Mouse (Mus musculus) C2C12 (cell line): ENCODE data around the gene Optn. TPM values are rescaled to one million over a fixed set of nuclear protein-coding genes. Genes with fewer than 3 reads are reported as not detected.

Source experiments
- H3K27me3 ChIP-seq: one replicate; pipeline ENCODE4 v1.6.1; 2011; ENCODE audit not compliant: control insufficient read depth, insufficient read depth, insufficient read length
- H3K36me3 ChIP-seq: one replicate; pipeline ENCODE4 v1.6.1; 2011; ENCODE audit not compliant: control insufficient read depth, insufficient read depth
- H3K4me3 ChIP-seq: one replicate; pipeline ENCODE4 v1.5.1; 2011; ENCODE audit warnings: mild to moderate bottlenecking, control low read depth; ENCODE audit not compliant: poor library complexity, insufficient read depth, severe bottlenecking
- H3K79me2 ChIP-seq: one replicate; pipeline ENCODE4 v1.6.1; 2011; ENCODE audit not compliant: control insufficient read depth, insufficient read depth
- H3K79me3 ChIP-seq: one replicate; pipeline ENCODE4 v1.6.1; 2011; ENCODE audit warnings: low read depth, control low read depth
- H3ac ChIP-seq: one replicate; pipeline ENCODE3; 2011; ENCODE audit warnings: low read depth; ENCODE audit not compliant: control insufficient read depth, insufficient read length
- CEBPB ChIP-seq: IDR thresholded peaks from one replicate; pipeline ENCODE4 v1.6.1; 2011; ENCODE audit warnings: low read depth, mild to moderate bottlenecking, control low read depth, moderate library complexity
- CTCF ChIP-seq: IDR thresholded peaks from one replicate; pipeline ENCODE4 v1.5.1; 2011; ENCODE audit not compliant: control insufficient read depth, insufficient read depth, insufficient read length
- FOSL1 ChIP-seq: IDR thresholded peaks from one replicate; pipeline ENCODE4 v1.8.0; 2011; ENCODE audit warnings: mild to moderate bottlenecking, low read length; ENCODE audit not compliant: poor library complexity, insufficient read depth, severe bottlenecking
- MAX ChIP-seq: IDR thresholded peaks from one replicate; pipeline ENCODE4 v1.6.1; 2011; ENCODE audit warnings: mild to moderate bottlenecking, control low read depth
- MYOD1 ChIP-seq: IDR thresholded peaks from one replicate; pipeline ENCODE4 v1.6.1; 2011; ENCODE audit warnings: low read depth; ENCODE audit not compliant: control insufficient read depth, insufficient read length
- MYOG ChIP-seq: IDR thresholded peaks from one replicate; pipeline ENCODE4 v1.6.1; 2011; ENCODE audit not compliant: control insufficient read depth, insufficient read length; ENCODE audit errors: extremely low read depth
- USF1 ChIP-seq: IDR thresholded peaks from one replicate; pipeline ENCODE4 v1.6.1; 2011; ENCODE audit warnings: low read depth, mild to moderate bottlenecking, control low read depth, moderate library complexity
- polyA plus RNA-seq: library from polyadenylated mRNA; unstranded; fragments of >200 nt; fragmentation: generic; extraction: Trizol; gene quantifications from one replicate; pipeline ENCODE4 v1.2.1, GENCODE M21; 2012; ENCODE audit warnings: missing spikeins

Gene Optn
- polyA plus RNA-seq, 1 experiment, result 7.4 TPM

- Histone ChIP-seq H3K79me3 (no peaks in the 10 kb centered on the region), H3K36me3 (peaks cover 12% of the 10 kb centered on the region), H3K27me3 (no peaks in the 10 kb centered on the region), H3K79me2 (no peaks in the 10 kb centered on the region), H3K4me3 (no peak overlapping the region), H3ac (no peak overlapping the region)
- TF ChIP-seq MYOG, result no peak
- no peak for TF ChIP-seq CTCF
- TF ChIP-seq USF1, result no peak
- TF ChIP-seq FOSL1, result no peak
- no peak for TF ChIP-seq MYOD1
Measured at GRCm38 (mm10) chr2:5037390-5037789, 26.5 kb downstream of the Optn start.

GRCm38 (mm10) chr2:5036411-5037076 is 27.3 kb downstream of the Optn start:
- no peaks in the 10 kb centered on the region for H3K79me2 ChIP-seq
- no peak overlapping the region for H3K4me3 ChIP-seq
- H3ac ChIP-seq, result no peak overlapping the region
- no peaks in the 10 kb centered on the region for H3K79me3 ChIP-seq
- TF ChIP-seq FOSL1, result no peak
- no peak for TF ChIP-seq CEBPB
- TF ChIP-seq CTCF, result no peak
- no peak for TF ChIP-seq USF1
- TF ChIP-seq MAX, result no peak
- TF ChIP-seq MYOD1, result no peak
- TF ChIP-seq MYOG, result no peak
- peaks cover 6% of the 10 kb centered on the region for H3K36me3 ChIP-seq
- no peaks in the 10 kb centered on the region for H3K27me3 ChIP-seq

GRCm38 (mm10) chr2:5035241-5035640 is 28.6 kb downstream of the Optn start:
- H3ac ChIP-seq, result no peak overlapping the region
- H3K36me3 ChIP-seq, result peaks cover 12% of the 10 kb centered on the region
- H3K79me2 ChIP-seq, result no peaks in the 10 kb centered on the region
- TF ChIP-seq FOSL1 (no peak), MYOG (no peak), CTCF (no peak), CEBPB (no peak), MYOD1 (no peak), MAX (no peak), USF1 (no peak)
- H3K27me3 ChIP-seq, result no peaks in the 10 kb centered on the region
- H3K4me3 ChIP-seq, result no peak overlapping the region
- H3K79me3 ChIP-seq, result no peaks in the 10 kb centered on the region

GRCm38 (mm10) chr2:5034801-5035200 is 29.1 kb downstream of the Optn start:
- no peaks in the 10 kb centered on the region for H3K79me2 ChIP-seq
- TF ChIP-seq MAX, result no peak
- no peak for TF ChIP-seq USF1
- no peak for TF ChIP-seq CEBPB
- TF ChIP-seq CTCF, result no peak
- TF ChIP-seq FOSL1, result no peak
- no peak for TF ChIP-seq MYOG
- no peak for TF ChIP-seq MYOD1
- H3K79me3 ChIP-seq, result no peaks in the 10 kb centered on the region
- peaks cover 15% of the 10 kb centered on the region for H3K36me3 ChIP-seq
- H3K4me3 ChIP-seq, result no peak overlapping the region
- H3ac ChIP-seq, result no peak overlapping the region
- H3K27me3 ChIP-seq, result no peaks in the 10 kb centered on the region

GRCm38 (mm10) chr2:5033546-5034420 is 30.1 kb downstream of the Optn start:
- Histone ChIP-seq H3K4me3 (no peak overlapping the region), H3K79me2 (no peaks in the 10 kb centered on the region), H3K79me3 (no peaks in the 10 kb centered on the region), H3ac (no peak overlapping the region), H3K36me3 (peaks cover 16% of the 10 kb centered on the region), H3K27me3 (no peaks in the 10 kb centered on the region)
- no peak for TF ChIP-seq FOSL1
- no peak for TF ChIP-seq CTCF
- TF ChIP-seq MAX, result no peak
- TF ChIP-seq USF1, result no peak
- TF ChIP-seq CEBPB, result no peak
- no peak for TF ChIP-seq MYOG
- TF ChIP-seq MYOD1, result no peak
